Mouse (Mus musculus) hindbrain, embryonic 12.5 days (tissue): ENCODE results near the gene Tbxa2r. TPM values are rescaled to one million over a fixed set of nuclear protein-coding genes. Genes with fewer than 3 reads are reported as not detected.

Source experiments
- ATAC-seq: fragments of 200-750 bp; cut with Nextera tagmentation; 2 replicates; pipeline ENCODE4 v1.8.0; 2017; ENCODE audit warnings: moderate TSS enrichment; ENCODE audit not compliant: low FRiP score
- H3K27ac ChIP-seq: fragments of 300-500 bp; sonication (generic); 2 replicates; pipeline ENCODE4 v1.5.1; 2016; ENCODE audit warnings: mild to moderate bottlenecking
- H3K27me3 ChIP-seq: fragments of 300-500 bp; sonication (generic); 2 replicates; pipeline ENCODE4 v1.6.1; 2016; ENCODE audit warnings: mild to moderate bottlenecking
- H3K36me3 ChIP-seq: fragments of 300-500 bp; sonication (generic); 2 replicates; pipeline ENCODE4 v1.6.1; 2016; ENCODE audit warnings: mild to moderate bottlenecking
- H3K4me1 ChIP-seq: fragments of 300-500 bp; sonication (generic); 2 replicates; pipeline ENCODE4 v1.6.1; 2016
- H3K4me2 ChIP-seq: fragments of 300-500 bp; sonication (generic); replicated peaks from 2 replicates; pipeline ENCODE4 v1.6.1; 2016; ENCODE audit warnings: mild to moderate bottlenecking
- H3K4me3 ChIP-seq: fragments of 300-500 bp; sonication (generic); 2 replicates; pipeline ENCODE4 v1.5.1; 2016; ENCODE audit warnings: mild to moderate bottlenecking
- H3K9ac ChIP-seq: fragments of 300-500 bp; sonication (generic); 2 replicates; pipeline ENCODE4 v1.6.1; 2016; ENCODE audit warnings: mild to moderate bottlenecking, moderate library complexity
- H3K9me3 ChIP-seq: fragments of 300-500 bp; sonication (generic); replicated peaks from 2 replicates; pipeline ENCODE4 v1.6.1; 2016; ENCODE audit warnings: mild to moderate bottlenecking
- WGBS: fragments of 180-500 bp; shearing (Covaris S2); methylation state at CpG from one replicate; pipeline ENCODE4 v1.1.7; 2016; 5-methylcytosine and 5-hydroxymethylcytosine counted together
- polyA plus RNA-seq: library from polyadenylated mRNA; unstranded; fragments of >200 nt; fragmentation: Nextera tagmentation; extraction: Ambion mirVana; gene quantifications from 2 replicates; pipeline ENCODE4 v1.2.1, GENCODE M21; 2016

Gene Tbxa2r
- 2.7 and 3.1 TPM in 2 replicates for polyA plus RNA-seq

- Histone ChIP-seq H3K27me3 (peaks cover 21% of the 10 kb centered on the region), H3K36me3 (peaks cover 48% of the 10 kb centered on the region), H3K9me3 (no peaks in the 10 kb centered on the region), H3K4me1 (peaks cover 4% of the 10 kb centered on the region), H3K9ac (peak within 1 kb of the TSS; percentile 15; the same call in 1 of the 2 replicates), H3K27ac (0 out of 2 replicates have a peak within 1 kb of the TSS, but pooled peaks have one; percentile 12), H3K4me3 (no peak within 1 kb of the TSS), H3K4me2 (no peak within 1 kb of the TSS)
- WGBS: 11% methylated on average over 10 of the region's 10 CpGs
- ATAC-seq: no peak
These were observed at the start of gene Tbxa2r for GRCm38 (mm10) chr10:81328386-81328785. TSS of gene Tbxa2r (plus strand) at chr10:81328731.

- no peaks in the 10 kb centered on the region for H3K36me3 ChIP-seq
- WGBS: 42% methylated on average over 10 of the region's 10 CpGs
These were observed 49.0 kb upstream of the Tbxa2r start for GRCm38 (mm10) chr10:81279496-81279895.

GRCm38 (mm10) chr10:81284189-81284588 lies 44.3 kb upstream of the Tbxa2r start:
- H3K4me2 ChIP-seq: no peak overlapping the region
- H3K4me1 ChIP-seq: peaks cover 11% of the 10 kb centered on the region; the same call in 1 of the 2 replicates
- H3K4me3 ChIP-seq: no peak overlapping the region
- WGBS: 53% methylated on average over 6 of the region's 6 CpGs
- H3K27ac ChIP-seq: no peak overlapping the region
- no peak overlapping the region for H3K9ac ChIP-seq
- peaks cover 59% of the 10 kb centered on the region for H3K27me3 ChIP-seq
- H3K9me3 ChIP-seq: no peaks in the 10 kb centered on the region
- H3K36me3 ChIP-seq: no peaks in the 10 kb centered on the region
- ATAC-seq: no peak

More at GRCm38 (mm10) chr10:81279496-81279895, 49.0 kb upstream of the Tbxa2r start:
- Histone ChIP-seq H3K27me3 (peaks cover 41% of the 10 kb centered on the region), H3K9me3 (peaks cover 2% of the 10 kb centered on the region; the same call in 1 of the 2 replicates), H3K9ac (no peak overlapping the region), H3K4me3 (no peak overlapping the region), H3K4me1 (0 out of 2 replicates have a peak, but pooled peaks cover 1% of the 10 kb centered on the region), H3K27ac (no peak overlapping the region), H3K4me2 (no peak overlapping the region)
- ATAC-seq: no peak

DNA sequence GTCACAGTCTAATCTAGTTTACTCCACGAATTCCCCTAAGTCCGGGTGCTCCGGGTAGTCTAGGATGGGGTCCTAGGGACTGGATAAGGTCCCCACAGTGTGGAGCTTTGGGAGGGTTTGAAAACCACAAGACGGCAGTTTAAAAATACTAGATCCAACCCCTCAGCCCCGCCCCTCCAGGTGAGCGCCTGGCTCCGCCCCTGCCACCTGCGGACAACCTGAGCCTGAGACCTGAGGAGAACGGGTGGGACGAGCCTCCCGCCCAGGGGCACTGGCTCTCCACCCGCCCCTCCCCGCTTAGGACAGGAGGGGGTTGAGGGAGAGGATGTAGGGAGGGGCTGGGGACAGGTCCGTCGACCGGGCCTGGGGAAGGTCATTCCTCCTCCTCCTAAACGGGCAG lies 43.8 kb upstream of the Tbxa2r start:
- H3K27ac ChIP-seq: no peak overlapping the region
- peaks cover 11% of the 10 kb centered on the region for H3K4me1 ChIP-seq
- peak overlapping the region; percentile 81; the same call in 1 of the 2 replicates for H3K4me2 ChIP-seq
- H3K9me3 ChIP-seq: no peaks in the 10 kb centered on the region
- H3K27me3 ChIP-seq: peaks cover 58% of the 10 kb centered on the region
- no peaks in the 10 kb centered on the region for H3K36me3 ChIP-seq
- H3K9ac ChIP-seq: no peak overlapping the region
- no peak for ATAC-seq
- H3K4me3 ChIP-seq: no peak overlapping the region
- WGBS: 14% methylated on average over 17 of the region's 17 CpGs

DNA sequence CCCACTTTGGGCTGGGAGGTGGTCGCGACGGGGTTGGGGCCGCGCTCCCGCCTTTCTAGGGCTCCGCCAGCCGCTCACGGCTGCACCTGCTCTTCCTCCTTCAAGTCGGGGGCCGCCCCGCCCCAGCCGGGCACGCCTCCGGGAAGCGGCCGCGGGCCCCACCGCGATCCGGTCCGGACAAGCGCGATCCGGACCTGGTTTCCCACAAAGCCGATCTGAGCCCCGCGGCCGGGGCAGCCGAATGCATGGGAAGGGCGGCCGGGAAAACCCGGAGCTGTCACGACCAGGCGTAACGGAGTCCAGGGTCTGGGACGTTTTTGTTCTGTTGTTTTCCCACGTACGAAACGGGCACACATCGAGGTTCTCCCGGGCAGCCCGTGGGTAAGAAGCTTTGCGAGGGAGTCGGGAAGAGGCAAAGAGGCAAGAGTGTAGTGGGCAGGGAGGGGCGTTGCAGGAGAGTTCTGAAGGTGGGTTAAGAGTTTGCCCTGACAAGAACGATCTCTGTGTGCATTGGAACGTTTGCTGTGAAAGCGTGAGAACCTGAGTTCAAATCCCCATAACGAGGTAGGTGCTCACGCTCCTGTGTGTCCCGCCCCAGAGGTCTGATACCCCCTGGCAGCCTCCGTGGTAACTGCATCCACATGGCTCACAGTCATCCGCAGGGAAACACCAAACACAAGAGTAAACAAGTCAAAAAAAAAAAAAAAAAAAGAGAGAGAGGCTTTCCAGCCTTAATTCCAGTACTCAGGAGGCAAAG lies 42.7 kb upstream of the Tbxa2r start:
- H3K9ac ChIP-seq: peak overlapping the region; percentile 65
- peaks cover 66% of the 10 kb centered on the region for H3K27me3 ChIP-seq
- H3K4me3 ChIP-seq: peak overlapping the region; percentile 50
- no peaks in the 10 kb centered on the region for H3K36me3 ChIP-seq
- peak overlapping the region; percentile 81 for H3K4me2 ChIP-seq
- H3K4me1 ChIP-seq: peaks cover 14% of the 10 kb centered on the region
- WGBS: 3% methylated on average over 54 of the region's 54 CpGs
- no peak overlapping the region for H3K27ac ChIP-seq
- no peaks in the 10 kb centered on the region for H3K9me3 ChIP-seq
- ATAC-seq: peak; percentile 62

DNA sequence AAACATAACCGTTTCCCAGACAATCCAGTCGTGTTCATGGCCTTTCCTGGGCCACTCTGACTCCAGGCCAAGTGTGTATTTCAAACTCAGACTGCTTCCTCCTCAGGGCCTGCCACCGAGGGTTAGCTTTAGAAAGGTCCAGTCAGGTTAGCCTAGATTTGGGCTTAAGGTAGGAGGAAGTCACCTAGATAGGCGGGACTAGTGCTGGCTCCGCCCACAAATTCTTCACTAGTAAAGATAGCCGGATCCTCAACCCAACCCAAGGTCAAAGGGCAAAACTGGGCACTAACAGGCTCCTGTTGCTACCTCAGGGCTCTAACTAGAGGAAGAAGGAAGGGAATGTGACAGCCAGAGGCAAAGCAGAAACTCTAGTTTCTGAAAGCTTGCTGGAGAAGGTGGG lies 41.9 kb upstream of the Tbxa2r start:
- 52% methylated on average over 6 of the region's 6 CpGs for WGBS
- no peak overlapping the region for H3K9ac ChIP-seq
- H3K36me3 ChIP-seq: no peaks in the 10 kb centered on the region
- H3K27ac ChIP-seq: no peak overlapping the region
- H3K9me3 ChIP-seq: no peaks in the 10 kb centered on the region
- H3K4me2 ChIP-seq: no peak overlapping the region
- no peak for ATAC-seq
- peaks cover 66% of the 10 kb centered on the region for H3K27me3 ChIP-seq
- no peak overlapping the region for H3K4me3 ChIP-seq
- H3K4me1 ChIP-seq: peaks cover 18% of the 10 kb centered on the region

GRCm38 (mm10) chr10:81287513-81288157 lies 40.9 kb upstream of the Tbxa2r start:
- no peak overlapping the region for H3K9ac ChIP-seq
- H3K4me1 ChIP-seq: peaks cover 18% of the 10 kb centered on the region
- H3K4me3 ChIP-seq: no peak overlapping the region
- H3K4me2 ChIP-seq: no peak overlapping the region
- peaks cover 62% of the 10 kb centered on the region for H3K27me3 ChIP-seq
- H3K27ac ChIP-seq: no peak overlapping the region
- H3K9me3 ChIP-seq: no peaks in the 10 kb centered on the region
- ATAC-seq: no peak
- no peaks in the 10 kb centered on the region for H3K36me3 ChIP-seq
- WGBS: 65% methylated on average over 8 of the region's 8 CpGs

GRCm38 (mm10) chr10:81288601-81289000 lies 39.9 kb upstream of the Tbxa2r start:
- no peaks in the 10 kb centered on the region for H3K36me3 ChIP-seq
- ATAC-seq: no peak
- H3K27me3 ChIP-seq: peaks cover 53% of the 10 kb centered on the region
- H3K4me2 ChIP-seq: no peak overlapping the region
- peaks cover 19% of the 10 kb centered on the region for H3K4me1 ChIP-seq
- no peak overlapping the region for H3K27ac ChIP-seq
- WGBS: 43% methylated on average over 6 of the region's 6 CpGs
- H3K9ac ChIP-seq: no peak overlapping the region
- H3K9me3 ChIP-seq: no peaks in the 10 kb centered on the region
- H3K4me3 ChIP-seq: no peak overlapping the region

DNA sequence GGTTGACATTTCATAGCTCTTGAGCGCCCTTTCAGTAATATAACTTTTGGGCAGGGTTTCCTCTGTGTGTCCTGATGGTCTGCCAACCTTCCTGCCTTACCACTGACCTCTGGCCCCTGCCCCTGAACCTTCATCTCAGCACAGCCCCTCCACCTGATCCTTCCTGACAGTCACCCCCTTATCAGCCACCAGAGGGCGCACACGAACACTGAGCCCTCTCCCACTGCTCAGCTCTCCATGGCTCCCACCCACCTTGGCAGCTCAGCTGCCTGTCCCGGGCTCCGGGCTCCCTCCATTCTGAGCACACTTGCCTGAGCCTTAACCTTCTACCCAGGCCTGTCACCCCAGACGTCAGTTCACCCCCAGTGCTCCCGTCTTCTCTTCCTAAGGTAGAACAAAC lies 39.3 kb upstream of the Tbxa2r start:
- WGBS: 4% methylated on average over 7 of the region's 7 CpGs
- no peak for ATAC-seq
- peaks cover 47% of the 10 kb centered on the region for H3K27me3 ChIP-seq

GRCm38 (mm10) chr10:81289811-81290210 lies 38.7 kb upstream of the Tbxa2r start:
- H3K9ac ChIP-seq: no peak overlapping the region

More for the DNA sequence above, 39.3 kb upstream of the Tbxa2r start:
- Histone ChIP-seq H3K9ac (no peak overlapping the region), H3K4me2 (peak overlapping the region; percentile 24; the same call in 1 of the 2 replicates), H3K4me1 (peaks cover 26% of the 10 kb centered on the region), H3K4me3 (no peak overlapping the region), H3K36me3 (no peaks in the 10 kb centered on the region), H3K9me3 (no peaks in the 10 kb centered on the region), H3K27ac (no peak overlapping the region)

DNA sequence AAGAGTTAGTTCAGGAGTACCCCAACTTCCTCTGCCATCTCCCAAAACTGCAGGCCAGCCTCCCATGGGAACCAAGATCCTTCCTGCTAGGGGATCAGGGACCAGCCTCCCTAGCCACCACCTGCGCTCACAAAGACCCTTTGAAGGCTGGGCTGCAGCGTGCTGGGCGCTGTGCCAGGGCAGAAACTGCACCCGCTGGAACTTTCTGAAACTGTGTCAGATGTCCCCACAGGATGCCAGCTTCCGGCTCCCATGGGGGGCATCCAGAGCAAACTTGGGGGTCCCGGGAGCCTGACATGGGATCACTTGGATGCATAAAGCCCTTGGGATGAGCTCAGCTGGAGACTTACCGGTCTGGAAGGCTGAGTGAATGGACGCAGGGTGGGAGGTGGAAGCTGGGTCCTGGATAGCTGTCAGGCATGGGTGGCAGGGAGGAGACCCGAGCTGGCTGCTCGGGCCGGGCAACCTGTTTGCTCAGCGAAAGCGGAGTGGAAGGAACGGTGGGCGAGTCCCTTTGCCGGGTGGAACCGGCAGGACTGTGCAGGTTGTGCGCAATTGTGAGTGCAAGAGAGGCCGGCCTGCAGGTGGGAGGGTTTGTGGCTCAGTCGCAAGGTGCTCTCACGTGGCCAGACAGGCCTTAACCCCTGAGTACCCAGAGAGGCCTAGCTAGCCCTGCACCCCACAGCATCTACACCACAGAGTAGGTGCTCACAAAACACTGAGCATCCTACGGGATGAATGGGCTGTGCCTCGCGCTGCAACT lies 37.7 kb upstream of the Tbxa2r start:
- H3K36me3 ChIP-seq: peaks cover 5% of the 10 kb centered on the region; the same call in 1 of the 2 replicates
- no peak for ATAC-seq
- peaks cover 33% of the 10 kb centered on the region for H3K4me1 ChIP-seq
- H3K4me3 ChIP-seq: peak overlapping the region; percentile 2; the same call in 1 of the 2 replicates
- H3K9ac ChIP-seq: no peak overlapping the region
- peak overlapping the region; percentile 9 for H3K4me2 ChIP-seq
- H3K27me3 ChIP-seq: peaks cover 33% of the 10 kb centered on the region
- H3K9me3 ChIP-seq: no peaks in the 10 kb centered on the region
- H3K27ac ChIP-seq: no peak overlapping the region
- WGBS: 17% methylated on average over 24 of the region's 24 CpGs

More at GRCm38 (mm10) chr10:81289811-81290210, 38.7 kb upstream of the Tbxa2r start:
- Histone ChIP-seq H3K27ac (no peak overlapping the region), H3K4me2 (0 out of 2 replicates have a peak overlapping the region, but pooled peaks have one; percentile 24), H3K27me3 (peaks cover 41% of the 10 kb centered on the region), H3K4me1 (peaks cover 27% of the 10 kb centered on the region), H3K9me3 (no peaks in the 10 kb centered on the region), H3K4me3 (no peak overlapping the region), H3K36me3 (no peaks in the 10 kb centered on the region)
- ATAC-seq: no peak
- 64% methylated on average over 14 of the region's 14 CpGs for WGBS
